Mouse (Mus musculus) frontal cortex, adult 2 months (tissue): ENCODE results near the gene Tmem256. TPM values are rescaled to one million over a fixed set of nuclear protein-coding genes. Genes with fewer than 3 reads are reported as not detected.

ENCODE experiments used
- DNase-seq, 2 experiments: peaks; one replicate each; pipeline ENCODE4 v3.0.0; 2022; ENCODE audit warnings: low spot score in 1 of 2; ENCODE audit errors: extremely low spot score in 1 of 2
- polyA plus RNA-seq: library from polyadenylated mRNA; depleted of rRNA; stranded (reverse); fragments of >200 nt; gene quantifications from 2 replicates; pipeline ENCODE4 v1.2.3, GENCODE M21; 2012; rRNA removed

The Tmem256 gene
- polyA plus RNA-seq = 183 and 212 TPM in 2 replicates

GRCm38 (mm10) chr11:69837952-69838713 is at the start of gene Tmem256:
Gene Tmem256, plus strand, starts transcription at chr11:69838514.
- DNase-seq = peak; percentile 98 to 99

- DNase-seq = no peak
These were observed 48.9 kb upstream of the Tmem256 start for GRCm38 (mm10) chr11:69789431-69789830.

- DNase-seq = peak in 1 of 2 experiments; percentile 55
These were observed 46.9 kb upstream of the Tmem256 start for GRCm38 (mm10) chr11:69791420-69791819.

- DNase-seq = no peak
These were observed 44.9 kb upstream of the Tmem256 start for GRCm38 (mm10) chr11:69793429-69793828.

- peak; percentile 93 for DNase-seq
These were observed 42.9 kb upstream of the Tmem256 start, which contains the start of gene Chrnb1 for GRCm38 (mm10) chr11:69795168-69795982. Gene Chrnb1, minus strand, starts transcription at chr11:69795943.

GRCm38 (mm10) chr11:69795983-69796435 is 42.3 kb upstream of the Tmem256 start:
- no peak for DNase-seq

- no peak for DNase-seq
These were observed 40.4 kb upstream of the Tmem256 start for GRCm38 (mm10) chr11:69797924-69798323.

- DNase-seq = no peak
These were observed 38.7 kb upstream of the Tmem256 start for GRCm38 (mm10) chr11:69799394-69800137.

GRCm38 (mm10) chr11:69800138-69800391 is 38.2 kb upstream of the Tmem256 start:
- no peak for DNase-seq

- DNase-seq = no peak
These were observed 37.7 kb upstream of the Tmem256 start for GRCm38 (mm10) chr11:69800392-69801197.

- DNase-seq = no peak
These were observed 36.8 kb upstream of the Tmem256 start, which contains the start of gene Fgf11 for GRCm38 (mm10) chr11:69801379-69801977. Gene Fgf11, minus strand, starts transcription at chr11:69801857.

GRCm38 (mm10) chr11:69802648-69803105 is 35.6 kb upstream of the Tmem256 start:
- DNase-seq = peak in 1 of 2 experiments; percentile 81

- no peak for DNase-seq
These were observed 35.0 kb upstream of the Tmem256 start for GRCm38 (mm10) chr11:69803328-69803727.

- peak in 1 of 2 experiments; percentile 74 for DNase-seq
These were observed 34.3 kb upstream of the Tmem256 start for GRCm38 (mm10) chr11:69803786-69804651.

GRCm38 (mm10) chr11:69804652-69804940 is 33.7 kb upstream of the Tmem256 start:
- no peak for DNase-seq

- DNase-seq = no peak
These were observed 33.1 kb upstream of the Tmem256 start, which contains the start of gene Tmem102 for GRCm38 (mm10) chr11:69804972-69805909. Gene Tmem102, minus strand, starts transcription at chr11:69805624.

GRCm38 (mm10) chr11:69806378-69806777 is 31.9 kb upstream of the Tmem256 start:
- DNase-seq = no peak

GRCm38 (mm10) chr11:69807641-69808040 is 30.7 kb upstream of the Tmem256 start:
- DNase-seq = no peak
